Mouse (Mus musculus): ENCODE measurements around the gene Gm15217. TPM values are rescaled to one million over a fixed set of nuclear protein-coding genes. Genes with fewer than 3 reads are reported as not detected.

Gene Gm15217
- under 1 TPM in 1 of 2 experiments, not detected in 1; 0.09 TPM for polyA plus RNA-seq (2012; fragmentation: generic; extraction: Trizol)

DNA sequence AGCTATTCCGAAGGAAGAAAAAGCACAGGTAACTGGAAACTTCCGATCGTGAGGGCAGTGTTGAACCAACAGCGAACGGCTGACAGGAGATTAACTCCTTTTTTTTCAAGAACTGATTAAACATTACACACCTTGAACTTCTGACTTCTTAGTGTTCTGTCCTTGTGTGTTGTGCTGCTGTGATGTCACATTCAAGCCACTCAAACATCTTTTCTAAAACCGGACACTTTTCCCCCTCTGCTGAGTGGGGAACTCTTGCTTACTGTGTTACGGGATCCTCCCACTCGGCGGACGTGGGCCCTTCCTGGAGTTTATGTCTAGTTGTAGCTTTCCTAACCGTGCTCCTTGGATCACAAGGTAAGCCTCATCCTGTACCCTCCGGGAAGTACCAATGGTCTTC is at the start of gene Gm15217:
TSS of gene Gm15217 (plus strand) at position 130 of the 400 bp plus-strand sequence.

DNA sequence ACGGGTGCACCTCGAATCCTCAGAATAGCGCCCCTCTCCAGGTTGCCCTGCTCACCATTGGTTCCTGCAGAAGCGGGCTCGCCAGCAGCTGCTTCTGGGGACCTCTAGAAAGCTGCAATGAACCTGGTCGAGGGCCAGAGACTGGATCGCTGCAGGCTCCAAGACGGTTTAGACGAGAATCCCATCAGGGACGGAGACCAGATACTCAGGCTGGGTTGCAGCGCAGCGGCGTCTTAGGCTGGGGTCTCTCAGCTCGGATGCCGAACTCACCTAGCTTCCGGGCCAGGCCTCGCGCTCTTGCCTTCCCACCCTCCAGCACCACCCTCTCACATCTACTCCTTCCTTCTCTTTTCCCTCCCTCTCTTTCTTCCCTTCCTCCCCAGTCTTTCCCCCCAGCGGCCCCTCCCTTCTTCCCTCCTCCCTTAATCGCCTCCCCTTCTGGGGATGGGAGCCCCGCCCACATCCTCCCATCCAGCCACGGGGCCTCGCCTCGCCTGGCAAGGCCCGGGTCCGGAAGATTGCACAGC is 11.1 kb downstream of the Gm15217 start, which contains the start of gene Bmp4:
TSS of gene Bmp4 (minus strand) at position 421 of the 527 bp plus-strand sequence.

Other genes with a start within 250 kb of the Gm15217 start
- gene Bmp4, start 11.3 kb downstream of the Gm15217 start, polyA plus RNA-seq (2012; fragmentation: generic; extraction: Trizol), result 10 to 100 TPM in 1 of 2 experiments, 1 to 10 TPM in 1; 5.7 to 67.3 TPM